Mouse (Mus musculus) ES-E14 (cell line): ENCODE measurements around the gene Gck. TPM values are rescaled to one million over a fixed set of nuclear protein-coding genes. Genes with fewer than 3 reads are reported as not detected.
"Not testable (repeated sequence)": the region's sequence is repeated elsewhere in the genome, so short reads cannot be mapped to it uniquely, and the experiment has no call there.

ENCODE experiments used
- DNase-seq: peaks from one replicate; pipeline ENCODE4 v3.0.0-alpha.2; 2013; ENCODE audit warnings: low read depth, low spot score
- H3K27ac ChIP-seq: 2 replicates; pipeline ENCODE4 v1.5.1; 2012; ENCODE audit warnings: low read depth, mild to moderate bottlenecking, low read length, moderate library complexity, mixed read lengths; ENCODE audit not compliant: poor library complexity, insufficient read depth, severe bottlenecking
- H3K36me3 ChIP-seq: 2 replicates; pipeline ENCODE4 v1.6.1; 2012; ENCODE audit warnings: mild to moderate bottlenecking, low read length, moderate library complexity, mixed read lengths; ENCODE audit not compliant: control insufficient read depth, poor library complexity, insufficient read depth, severe bottlenecking
- H3K4me1 ChIP-seq, 2 experiments: fragments of 150-350 bp in 1 of 2; sonication (generic) in 1 of 2; 2 replicates each; pipeline ENCODE4 v1.6.1; 2012; ENCODE audit warnings: low read length in 2 of 2, mild to moderate bottlenecking in 1 of 2, mixed read lengths in 1 of 2; ENCODE audit not compliant: control insufficient read depth in 2 of 2, insufficient read depth in 2 of 2, poor library complexity in 1 of 2
- H3K4me3 ChIP-seq, 2 experiments: fragments of 150-350 bp in 1 of 2; sonication (generic) in 1 of 2; 2 replicates each; pipeline ENCODE4 v1.5.1; 2012; ENCODE audit warnings: low read length in 2 of 2, low read depth in 1 of 2, mild to moderate bottlenecking in 1 of 2, mixed read lengths in 1 of 2; ENCODE audit not compliant: insufficient read depth in 1 of 2, poor library complexity in 1 of 2, severe bottlenecking in 1 of 2
- H3K9ac ChIP-seq: 2 replicates; pipeline ENCODE4 v1.6.1; 2012; ENCODE audit warnings: low read depth, mild to moderate bottlenecking, low read length, mixed read lengths; ENCODE audit not compliant: poor library complexity, insufficient read depth, severe bottlenecking
- H3K9me3 ChIP-seq: fragments of 150-350 bp; sonication (generic); 2 replicates; pipeline ENCODE4 v1.6.1; 2012; ENCODE audit warnings: low read depth, mild to moderate bottlenecking, low read length; ENCODE audit not compliant: control insufficient read depth, insufficient read depth
- CHD2 ChIP-seq: IDR thresholded peaks from 2 replicates; pipeline ENCODE4 v1.6.1; 2014; ENCODE audit warnings: mild to moderate bottlenecking, low read depth, low read length, inconsistent platforms
- HCFC1 ChIP-seq: IDR thresholded peaks from 2 replicates; pipeline ENCODE4 v1.6.1; 2012; ENCODE audit warnings: low read length, inconsistent platforms, borderline replicate concordance; ENCODE audit not compliant: insufficient read depth
- MAFK ChIP-seq: IDR thresholded peaks from 2 replicates; pipeline ENCODE4 v1.6.1; 2014; ENCODE audit warnings: mild to moderate bottlenecking, low read depth, low read length, inconsistent platforms; ENCODE audit not compliant: insufficient read depth
- ZC3H11A ChIP-seq: IDR thresholded peaks from 2 replicates; pipeline ENCODE4 v1.6.1; 2012; ENCODE audit warnings: low read depth, mild to moderate bottlenecking, inconsistent platforms, low read length, borderline replicate concordance
- ZNF384 ChIP-seq: IDR thresholded peaks from 2 replicates; pipeline ENCODE4 v1.6.1; 2012; ENCODE audit warnings: low read depth, low read length, inconsistent platforms
- in situ Hi-C, 2 experiments: fragments of 600-800 bp; cut with MboI; formaldehyde crosslinking; loops; one replicate each; pipeline ENCODE4 v1.15.1; 2025; ENCODE audit warnings: low sequenced_read_pairs in 2 of 2, inconsistent platforms in 1 of 2; ENCODE audit not compliant: unreplicated experiment in 2 of 2
- total RNA-seq: library from RNA; depleted of rRNA; stranded (reverse); fragments of 300-350 nt; gene quantifications from 2 replicates; pipeline ENCODE4 v1.2.3, GENCODE M21; 2012

Gene Gck
- total RNA-seq, 1 experiment = 0.76 TPM

DNA sequence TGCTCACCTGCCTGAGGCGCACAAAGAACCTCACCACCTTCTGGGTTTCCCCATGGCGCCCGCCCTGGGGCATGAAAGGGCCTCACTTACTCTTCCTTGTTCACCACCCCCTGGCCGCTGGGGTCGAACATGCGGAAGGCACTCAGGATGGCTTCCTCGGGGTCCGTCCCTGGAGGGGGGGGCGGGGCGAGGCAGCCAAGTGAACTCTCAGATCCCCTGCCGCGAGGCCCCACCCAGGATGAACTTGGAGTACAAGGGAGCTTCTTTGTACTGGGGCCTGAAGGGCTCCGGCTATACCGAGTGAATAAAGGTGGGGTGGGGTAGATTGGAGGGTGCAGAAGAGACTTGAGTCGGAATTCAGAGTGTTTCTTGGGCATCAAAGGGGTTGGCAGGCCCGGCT lies 52.7 kb downstream of the Gck start:
- H3K9me3 ChIP-seq = no peaks in the 10 kb centered on the region
- no peak overlapping the region for H3K27ac ChIP-seq
- TF ChIP-seq ZNF384 = no peak
- TF ChIP-seq CHD2 = no peak
- TF ChIP-seq HCFC1 = no peak
- no peak for TF ChIP-seq ZC3H11A
- TF ChIP-seq MAFK = no peak
- peak overlapping the region; percentile 4; the same call in 1 of the 2 replicates for H3K9ac ChIP-seq
- H3K36me3 ChIP-seq = no peaks in the 10 kb centered on the region
- peak overlapping the region; percentile 32 to 55; a peak in 3 of 4 replicates for H3K4me3 ChIP-seq
- no peak for DNase-seq
- H3K4me1 ChIP-seq = peaks cover 3 to 34% of the 10 kb centered on the region in 2 experiments; a peak in 3 of 4 replicates
- in situ Hi-C loops = no loop called here

DNA sequence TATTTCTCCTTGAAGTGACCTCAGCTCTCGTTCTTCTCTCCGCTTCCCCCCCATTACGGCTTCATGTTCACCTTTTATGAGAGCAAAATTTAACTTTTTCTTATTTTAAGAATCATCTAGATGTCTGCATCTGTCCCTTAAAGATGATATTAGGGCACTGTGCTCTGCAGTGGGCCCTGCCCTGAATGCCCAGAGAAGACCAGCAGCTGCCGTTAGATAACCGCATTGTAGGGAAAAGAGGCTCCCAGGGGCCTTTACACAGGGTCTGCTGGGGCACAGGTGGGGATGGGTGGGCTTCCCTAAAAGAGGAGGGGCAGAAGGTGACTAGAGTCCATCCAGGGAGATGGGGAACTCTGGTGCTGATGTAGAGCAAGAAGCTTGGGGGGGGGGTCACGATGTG lies 56.1 kb downstream of the Gck start:
- no peak for DNase-seq
- Histone ChIP-seq H3K4me1 (peaks cover 3 to 23% of the 10 kb centered on the region in 2 experiments; a peak in 3 of 4 replicates), H3K36me3 (no peaks in the 10 kb centered on the region), H3K9ac (no peak overlapping the region), H3K4me3 (no peak overlapping the region), H3K27ac (no peak overlapping the region), H3K9me3 (no peaks in the 10 kb centered on the region)
- TF ChIP-seq ZNF384 (no peak), MAFK (no peak), ZC3H11A (no peak), CHD2 (no peak), HCFC1 (no peak)
- in situ Hi-C loops = no loop called here

DNA sequence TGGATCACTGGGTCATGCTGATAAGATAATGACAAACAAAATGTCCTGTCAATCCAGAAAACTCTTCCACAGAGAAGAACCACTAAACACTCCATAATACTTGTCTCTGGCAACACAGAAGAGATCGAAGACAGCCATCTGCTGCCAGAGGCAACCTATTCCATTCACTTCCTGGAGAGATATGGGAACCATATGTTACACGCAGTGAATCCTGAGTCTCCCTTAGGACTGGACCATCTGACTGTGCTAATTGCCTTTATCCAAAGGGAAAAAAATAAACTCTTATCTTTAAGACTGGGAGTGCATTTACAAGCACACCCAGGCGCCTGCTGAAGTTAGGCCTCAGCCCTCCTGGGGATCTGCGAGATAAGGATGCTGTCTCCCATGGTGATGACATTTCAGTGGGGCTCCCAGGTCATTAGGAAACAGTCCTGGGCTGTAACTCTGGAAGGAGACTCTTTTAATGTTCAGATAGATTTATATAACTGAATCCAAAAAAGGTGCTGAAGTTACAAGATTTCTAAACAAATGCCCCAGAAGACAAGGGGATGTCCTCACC lies 57.0 kb downstream of the Gck start:
- H3K4me1 ChIP-seq = peaks cover 0 to 14% of the 10 kb centered on the region in 2 experiments; a peak in 2 of 4 replicates
- H3K36me3 ChIP-seq = no peaks in the 10 kb centered on the region
- H3K9ac ChIP-seq = no peak overlapping the region
- in situ Hi-C loops = no loop called here
- no peak overlapping the region for H3K4me3 ChIP-seq
- TF ChIP-seq HCFC1 (no peak), MAFK (no peak), ZC3H11A (no peak), CHD2 (no peak), ZNF384 (no peak)
- no peaks in the 10 kb centered on the region for H3K9me3 ChIP-seq
- DNase-seq = no peak
- no peak overlapping the region for H3K27ac ChIP-seq

DNA sequence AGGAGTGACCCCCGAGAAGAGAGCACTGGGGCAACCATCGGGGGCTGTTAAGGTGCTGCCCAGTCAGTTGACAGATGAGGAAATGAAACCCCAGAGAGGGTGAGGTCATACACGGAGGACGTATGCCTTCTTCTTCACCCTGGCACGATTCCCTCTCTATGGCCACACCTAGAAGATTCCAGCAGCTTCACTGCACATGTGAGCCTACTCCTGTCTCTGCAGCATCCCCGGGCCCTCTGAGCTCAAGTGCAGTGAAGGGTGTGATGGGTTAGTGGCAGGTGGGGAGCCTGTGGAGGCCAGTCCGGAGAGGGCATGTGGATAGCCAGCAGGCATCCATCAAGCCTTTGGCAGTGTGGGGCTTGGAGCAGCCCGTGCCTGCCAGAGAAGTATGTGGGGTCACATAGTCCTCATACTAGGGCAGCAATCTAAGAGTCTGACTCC lies 57.7 kb downstream of the Gck start:
- Histone ChIP-seq H3K27ac (no peak overlapping the region), H3K36me3 (no peaks in the 10 kb centered on the region), H3K9me3 (no peaks in the 10 kb centered on the region), H3K4me1 (peaks cover 0 to 8% of the 10 kb centered on the region in 2 experiments; a peak in 2 of 4 replicates), H3K4me3 (no peak overlapping the region), H3K9ac (no peak overlapping the region)
- no peak for DNase-seq
- in situ Hi-C loops = no loop called here
- TF ChIP-seq ZNF384 (no peak), HCFC1 (no peak), MAFK (no peak)

DNA sequence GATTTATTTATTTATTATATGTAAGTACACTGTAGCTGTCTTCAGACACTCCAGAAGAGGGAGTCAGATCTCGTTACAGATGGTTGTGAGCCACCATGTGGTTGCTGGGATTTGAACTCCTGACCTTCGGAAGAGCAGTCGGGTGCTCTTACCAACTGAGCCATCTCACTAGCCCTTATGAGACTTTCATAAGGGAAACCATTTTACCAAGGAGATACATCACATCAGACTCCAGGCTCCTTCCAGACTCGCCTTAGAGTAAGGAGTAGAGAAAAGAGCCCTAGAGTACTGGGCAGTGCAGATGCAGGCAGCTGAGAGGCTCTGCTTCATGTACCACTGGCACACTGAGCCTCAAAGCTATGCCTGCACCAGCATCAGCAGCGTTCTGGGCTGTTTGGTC lies 61.3 kb downstream of the Gck start:
- not testable (repeated sequence) for DNase-seq

More for the DNA sequence above, 61.3 kb downstream of the Gck start:
- H3K9me3 ChIP-seq, H3K9ac ChIP-seq, H3K27ac ChIP-seq, H3K4me1 ChIP-seq, in situ Hi-C loops, H3K4me3 ChIP-seq, H3K36me3 ChIP-seq: not testable (repeated sequence)
